Mouse (Mus musculus) ES-Bruce4 (cell line): ENCODE results near the gene Lamb2. TPM values are rescaled to one million over a fixed set of nuclear protein-coding genes. Genes with fewer than 3 reads are reported as not detected.
A peak's percentile ranks its signal among the peaks of the same experiment; 100 is the strongest.

ENCODE experiments used
- H3K27ac ChIP-seq: 2 replicates; pipeline ENCODE4 v1.5.1; 2012; ENCODE audit warnings: low read length, inconsistent platforms; ENCODE audit not compliant: insufficient read depth
- H3K27me3 ChIP-seq: 2 replicates; pipeline ENCODE4 v1.6.1; 2012; ENCODE audit warnings: mild to moderate bottlenecking, low read length, inconsistent platforms; ENCODE audit not compliant: control insufficient read depth, poor library complexity, insufficient read depth, severe bottlenecking
- H3K36me3 ChIP-seq: 2 replicates; pipeline ENCODE4 v1.6.1; 2012; ENCODE audit warnings: inconsistent platforms, mild to moderate bottlenecking, low read length, moderate library complexity; ENCODE audit not compliant: control insufficient read depth, poor library complexity, insufficient read depth, severe bottlenecking
- H3K4me1 ChIP-seq: one replicate; pipeline ENCODE4 v1.8.1; 2011; ENCODE audit warnings: low read length; ENCODE audit not compliant: control insufficient read depth, insufficient read depth
- H3K4me3 ChIP-seq: 2 replicates; pipeline ENCODE4 v1.5.1; 2011; ENCODE audit warnings: low read depth, mild to moderate bottlenecking, low read length
- H3K9ac ChIP-seq: 2 replicates; pipeline ENCODE4 v1.6.1; 2012; ENCODE audit warnings: low read depth, mild to moderate bottlenecking, inconsistent platforms; ENCODE audit not compliant: poor library complexity, severe bottlenecking
- H3K9me3 ChIP-seq: replicated peaks from 2 replicates; pipeline ENCODE4 v1.6.1; 2012; ENCODE audit warnings: mild to moderate bottlenecking, low read length, inconsistent platforms; ENCODE audit not compliant: control insufficient read depth, poor library complexity, insufficient read depth, severe bottlenecking
- CTCF ChIP-seq: IDR thresholded peaks from one replicate; pipeline ENCODE4 v1.8.1; 2011; ENCODE audit warnings: low read depth, low read length
- EP300 ChIP-seq: IDR thresholded peaks from 2 replicates; pipeline ENCODE4 v1.6.1; 2011; ENCODE audit warnings: low read depth, low read length; ENCODE audit not compliant: insufficient read depth
- POLR2A ChIP-seq: IDR thresholded peaks from one replicate; pipeline ENCODE4 v1.8.1; 2011; ENCODE audit warnings: low read length; ENCODE audit not compliant: insufficient read depth
- polyA plus RNA-seq: library from polyadenylated mRNA; stranded (reverse); fragments of >200 nt; gene quantifications from 2 replicates; pipeline ENCODE4 v1.2.4, GENCODE M21; 2011; ENCODE audit warnings: low read depth; ENCODE audit not compliant: missing spikeins, insufficient read depth, insufficient read length

Gene Lamb2
- polyA plus RNA-seq, 1 experiment, result 39.0 TPM

- Histone ChIP-seq H3K4me3 (peak within 1 kb of the TSS; percentile 87), H3K27me3 (no peaks in the 10 kb centered on the region), H3K9me3 (no peaks in the 10 kb centered on the region), H3K36me3 (peaks cover 13% of the 10 kb centered on the region), H3K27ac (peak within 1 kb of the TSS; percentile 61), H3K4me1 (peaks cover 8% of the 10 kb centered on the region), H3K9ac (peak within 1 kb of the TSS; percentile 93)
- TF ChIP-seq EP300, result 0 out of 2 replicates have a peak, but pooled peaks have one; percentile 18
- TF ChIP-seq POLR2A, result peak; percentile 8
- TF ChIP-seq CTCF, result no peak
Observed at GRCm38 (mm10) chr9:108460319-108461178, 19.0 kb upstream of the Lamb2 start, which contains the start of gene Ccdc71. Gene Ccdc71, plus strand, starts transcription at chr9:108460527.

GRCm38 (mm10) chr9:108461181-108461631 is 18.3 kb upstream of the Lamb2 start, which contains the start of gene Klhdc8b:
Gene Klhdc8b, minus strand, starts transcription at chr9:108461581.
- H3K27ac ChIP-seq, result no peak within 1 kb of the TSS
- TF ChIP-seq POLR2A (no peak), CTCF (no peak), EP300 (no peak)
- H3K9ac ChIP-seq, result peak within 1 kb of the TSS; percentile 93
- H3K4me3 ChIP-seq, result peak within 1 kb of the TSS; percentile 87
- peaks cover 4% of the 10 kb centered on the region for H3K4me1 ChIP-seq
- H3K9me3 ChIP-seq, result no peaks in the 10 kb centered on the region
- peaks cover 13% of the 10 kb centered on the region for H3K36me3 ChIP-seq
- no peaks in the 10 kb centered on the region for H3K27me3 ChIP-seq

GRCm38 (mm10) chr9:108461675-108462074 is 17.9 kb upstream of the Lamb2 start:
- peaks cover 13% of the 10 kb centered on the region for H3K36me3 ChIP-seq
- peak overlapping the region; percentile 93; the same call in 1 of the 2 replicates for H3K9ac ChIP-seq
- H3K9me3 ChIP-seq, result no peaks in the 10 kb centered on the region
- TF ChIP-seq CTCF, result no peak
- no peak for TF ChIP-seq EP300
- no peak for TF ChIP-seq POLR2A
- H3K27me3 ChIP-seq, result no peaks in the 10 kb centered on the region
- H3K4me1 ChIP-seq, result peaks cover 4% of the 10 kb centered on the region
- H3K27ac ChIP-seq, result no peak overlapping the region
- H3K4me3 ChIP-seq, result peak overlapping the region; percentile 87

DNA sequence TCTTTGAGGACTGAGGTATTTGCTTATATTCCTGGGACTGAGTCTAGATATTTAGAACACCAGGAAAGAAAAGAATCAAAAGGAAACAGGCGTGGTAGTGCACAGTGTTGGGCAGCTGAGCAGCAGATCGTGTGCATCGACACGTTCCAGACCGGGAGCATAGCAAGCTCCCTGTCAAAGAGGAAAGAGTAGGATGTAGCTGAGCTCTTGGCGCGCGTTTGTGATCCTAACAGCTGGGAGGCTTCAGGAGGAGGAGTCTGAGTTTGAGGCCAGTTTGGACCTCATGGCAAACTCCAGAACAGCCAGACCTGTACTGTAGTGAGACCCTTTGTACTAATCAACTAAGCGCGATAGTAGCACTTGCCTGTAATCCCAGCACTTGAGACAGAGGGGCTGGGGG is 17.3 kb upstream of the Lamb2 start:
- H3K4me3 ChIP-seq, result no peak overlapping the region
- H3K27me3 ChIP-seq, result no peaks in the 10 kb centered on the region
- no peak overlapping the region for H3K9ac ChIP-seq
- peaks cover 4% of the 10 kb centered on the region for H3K4me1 ChIP-seq
- H3K27ac ChIP-seq, result no peak overlapping the region
- H3K9me3 ChIP-seq, result no peaks in the 10 kb centered on the region
- no peak for TF ChIP-seq CTCF
- no peak for TF ChIP-seq POLR2A
- TF ChIP-seq EP300, result no peak
- peaks cover 13% of the 10 kb centered on the region for H3K36me3 ChIP-seq

- Histone ChIP-seq H3K36me3 (peaks cover 13% of the 10 kb centered on the region), H3K4me1 (peaks cover 2% of the 10 kb centered on the region), H3K27me3 (no peaks in the 10 kb centered on the region), H3K9me3 (no peaks in the 10 kb centered on the region), H3K9ac (no peak overlapping the region), H3K4me3 (no peak overlapping the region), H3K27ac (no peak overlapping the region)
- TF ChIP-seq EP300, result no peak
- TF ChIP-seq POLR2A, result no peak
- TF ChIP-seq CTCF, result no peak
Observed at GRCm38 (mm10) chr9:108463713-108464112, 15.8 kb upstream of the Lamb2 start.

GRCm38 (mm10) chr9:108466219-108466618 is 13.3 kb upstream of the Lamb2 start:
- no peak overlapping the region for H3K4me3 ChIP-seq
- H3K36me3 ChIP-seq, result peaks cover 13% of the 10 kb centered on the region
- TF ChIP-seq POLR2A, result no peak
- H3K9ac ChIP-seq, result no peak overlapping the region
- peaks cover 4% of the 10 kb centered on the region for H3K4me1 ChIP-seq
- no peak overlapping the region for H3K27ac ChIP-seq
- H3K27me3 ChIP-seq, result no peaks in the 10 kb centered on the region
- no peaks in the 10 kb centered on the region for H3K9me3 ChIP-seq
